Mouse (Mus musculus): ENCODE measurements around the gene Mdm1. TPM values are rescaled to one million over a fixed set of nuclear protein-coding genes. Genes with fewer than 3 reads are reported as not detected.
A peak's percentile ranks its signal among the peaks of the same experiment; 100 is the strongest.

The Mdm1 gene
- polyA plus RNA-seq, 1 experiment from 2014 or later, result 20.7 TPM

- Histone ChIP-seq H3K4me1 (peaks cover 6% of the 10 kb centered on the region), H3K36me3 (no peaks in the 10 kb centered on the region), H3K4me2 (no peak overlapping the region), H3K4me3 (no peak overlapping the region), H3K9ac (no peak overlapping the region), H3K27ac (no peak overlapping the region), H3K9me3 (no peaks in the 10 kb centered on the region), H3K27me3 (peaks cover 13% of the 10 kb centered on the region; the same call in 1 of the 2 replicates)
- 78% methylated on average over 25 of the region's 25 CpGs for WGBS
- ATAC-seq (ENCODE audit: insufficient number of reproducible peaks, low FRiP score, low TSS enrichment, low read depth), result no peak
These were observed 15.7 kb upstream of the Mdm1 start for GRCm38 (mm10) chr10:118125776-118126445.

DNA sequence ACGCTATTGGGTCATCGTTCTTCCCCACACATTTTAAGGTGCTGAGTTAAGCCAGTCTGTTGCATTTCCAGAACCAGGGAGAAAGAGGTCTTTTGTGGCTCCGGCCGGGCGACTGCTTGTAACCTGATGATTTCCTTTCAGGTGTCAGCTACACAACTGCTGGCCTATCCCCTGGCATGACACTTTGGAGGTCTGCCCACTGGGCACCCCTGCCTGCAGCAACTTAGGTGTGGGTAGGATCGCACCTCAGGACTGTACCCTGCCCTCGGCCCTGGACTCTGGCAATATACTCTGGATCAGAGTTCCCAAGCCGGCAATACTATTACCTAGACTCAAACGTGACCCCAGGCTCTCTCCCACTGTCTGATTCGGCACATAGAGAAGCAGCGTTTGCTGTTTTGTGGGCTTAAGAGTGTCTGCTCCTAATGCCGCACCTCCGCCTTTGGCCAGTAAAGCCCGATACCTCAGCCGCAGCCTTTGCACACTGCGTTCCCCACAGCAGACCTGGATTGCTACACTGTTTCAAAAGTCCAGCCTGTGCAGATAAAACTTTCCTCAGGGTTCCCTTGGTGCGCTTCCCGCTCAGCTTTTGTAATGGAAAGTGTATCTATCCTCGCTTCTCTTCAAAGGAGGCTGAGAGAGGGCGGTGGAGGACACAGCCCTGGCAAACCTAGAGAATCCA, 12.5 kb upstream of the Mdm1 start:
- no peaks in the 10 kb centered on the region for H3K9me3 ChIP-seq
- no peaks in the 10 kb centered on the region for H3K4me1 ChIP-seq
- no peak overlapping the region for H3K27ac ChIP-seq
- H3K4me2 ChIP-seq, result no peak overlapping the region
- peaks cover 13% of the 10 kb centered on the region; the same call in 1 of the 2 replicates for H3K27me3 ChIP-seq
- no peak overlapping the region for H3K4me3 ChIP-seq
- H3K36me3 ChIP-seq, result no peaks in the 10 kb centered on the region
- H3K9ac ChIP-seq, result no peak overlapping the region
- no peak for ATAC-seq (ENCODE audit: insufficient number of reproducible peaks, low FRiP score, low TSS enrichment, low read depth)
- 51% methylated on average over 20 of the region's 20 CpGs for WGBS

DNA sequence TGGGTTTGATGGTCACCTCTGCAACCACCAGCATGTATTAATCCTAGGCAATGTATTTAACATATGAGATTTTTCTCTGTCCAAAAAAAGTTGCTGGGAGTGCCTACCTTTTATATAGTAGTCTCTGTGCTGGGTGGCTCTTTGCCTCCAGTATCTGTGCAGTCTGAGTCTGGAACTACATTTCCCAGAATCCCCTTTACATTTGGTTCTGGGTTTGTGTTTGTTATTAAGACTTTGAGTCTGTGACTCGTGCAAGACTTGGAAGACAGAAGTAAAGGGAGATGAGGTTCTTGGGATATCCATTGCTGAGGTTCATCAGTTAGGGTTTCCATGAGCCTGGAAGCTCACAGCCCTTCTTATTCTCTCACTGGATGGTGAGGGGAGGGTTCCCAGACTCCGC, 11.6 kb upstream of the Mdm1 start:
- no peaks in the 10 kb centered on the region for H3K36me3 ChIP-seq
- ATAC-seq (ENCODE audit: insufficient number of reproducible peaks, low FRiP score, low TSS enrichment, low read depth), result no peak
- 49% methylated on average over 2 of the region's 2 CpGs for WGBS

DNA sequence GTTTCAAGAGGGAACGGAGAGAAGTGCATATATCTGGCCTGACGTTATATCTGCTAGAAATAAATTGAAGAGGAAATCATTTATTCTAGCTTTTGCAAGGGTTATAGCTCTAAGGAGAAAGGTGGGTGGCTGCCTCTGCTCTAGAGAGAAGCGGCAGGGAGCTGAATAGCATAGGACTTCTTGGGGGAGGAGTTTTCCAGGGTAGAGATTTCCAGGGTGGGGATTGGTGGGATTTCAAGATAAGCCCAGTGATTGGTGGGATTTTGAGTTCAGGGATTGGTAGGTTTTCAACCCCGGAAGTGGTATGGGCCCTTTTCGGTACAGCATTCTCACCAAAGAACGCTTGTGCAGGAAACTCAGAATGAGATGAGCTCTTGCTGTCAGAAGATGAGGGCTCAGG, 8.6 kb upstream of the Mdm1 start:
- 66% methylated on average over 6 of the region's 6 CpGs for WGBS
- no peak for ATAC-seq (ENCODE audit: insufficient number of reproducible peaks, low FRiP score, low TSS enrichment, low read depth)
- Histone ChIP-seq H3K9me3 (no peaks in the 10 kb centered on the region), H3K9ac (no peak overlapping the region), H3K27me3 (peaks cover 13% of the 10 kb centered on the region; the same call in 1 of the 2 replicates), H3K4me1 (no peaks in the 10 kb centered on the region), H3K27ac (no peak overlapping the region), H3K36me3 (no peaks in the 10 kb centered on the region), H3K4me3 (no peak overlapping the region), H3K4me2 (no peak overlapping the region)

More for the DNA sequence above, 11.6 kb upstream of the Mdm1 start:
- Histone ChIP-seq H3K27me3 (peaks cover 13% of the 10 kb centered on the region; the same call in 1 of the 2 replicates), H3K27ac (no peak overlapping the region), H3K4me3 (no peak overlapping the region), H3K4me1 (no peaks in the 10 kb centered on the region), H3K9me3 (no peaks in the 10 kb centered on the region), H3K4me2 (no peak overlapping the region), H3K9ac (no peak overlapping the region)

DNA sequence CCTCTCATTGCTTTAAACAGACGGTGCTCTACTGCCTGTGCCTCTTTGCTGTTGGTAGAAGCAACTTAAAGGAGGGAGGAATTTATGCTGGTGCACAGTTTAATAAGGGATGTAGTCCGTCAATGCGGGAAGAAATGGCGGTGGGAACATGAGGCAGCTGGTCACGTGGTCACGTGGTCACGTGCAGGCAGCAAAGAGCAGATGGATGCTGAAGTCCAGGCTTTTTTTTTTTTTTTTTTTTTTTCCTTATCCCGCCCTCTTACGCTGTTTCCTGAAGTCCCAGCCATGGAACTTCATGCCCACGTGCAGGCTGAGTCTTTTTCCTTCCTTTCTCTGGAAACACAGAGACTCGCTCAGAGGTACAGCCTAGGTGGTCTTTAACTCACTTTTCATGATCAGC, 3.1 kb upstream of the Mdm1 start:
- H3K27me3 ChIP-seq, result no peaks in the 10 kb centered on the region
- 88% methylated on average over 11 of the region's 11 CpGs for WGBS
- H3K36me3 ChIP-seq, result no peaks in the 10 kb centered on the region
- peaks cover 13% of the 10 kb centered on the region; the same call in 1 of the 2 replicates for H3K4me1 ChIP-seq
- H3K9ac ChIP-seq, result no peak overlapping the region
- no peak overlapping the region for H3K4me2 ChIP-seq
- no peak for ATAC-seq (ENCODE audit: insufficient number of reproducible peaks, low FRiP score, low TSS enrichment, low read depth)
- H3K27ac ChIP-seq, result no peak overlapping the region
- no peaks in the 10 kb centered on the region for H3K9me3 ChIP-seq
- no peak overlapping the region for H3K4me3 ChIP-seq

GRCm38 (mm10) chr10:118139837-118140570, 1.6 kb upstream of the Mdm1 start:
- ATAC-seq (ENCODE audit: insufficient number of reproducible peaks, low FRiP score, low TSS enrichment, low read depth), result no peak
- WGBS, result 82% methylated on average over 8 of the region's 8 CpGs
- peaks cover 13% of the 10 kb centered on the region; the same call in 1 of the 2 replicates for H3K4me1 ChIP-seq
- H3K36me3 ChIP-seq, result no peaks in the 10 kb centered on the region; the same call in 1 of the 2 replicates
- H3K27me3 ChIP-seq, result no peaks in the 10 kb centered on the region
- H3K27ac ChIP-seq, result no peak overlapping the region
- H3K9ac ChIP-seq, result no peak overlapping the region
- no peak overlapping the region for H3K4me3 ChIP-seq
- H3K9me3 ChIP-seq, result no peaks in the 10 kb centered on the region
- no peak overlapping the region for H3K4me2 ChIP-seq

- Histone ChIP-seq H3K27me3 (no peaks in the 10 kb centered on the region), H3K9ac (peak overlapping the region; percentile 58), H3K27ac (no peak overlapping the region), H3K36me3 (peaks cover 10% of the 10 kb centered on the region), H3K4me2 (peak overlapping the region; percentile 81), H3K4me1 (peaks cover 13% of the 10 kb centered on the region; the same call in 1 of the 2 replicates), H3K9me3 (no peaks in the 10 kb centered on the region), H3K4me3 (peak overlapping the region; percentile 88)
- WGBS, result 2% methylated on average over 53 of the region's 53 CpGs
- ATAC-seq (ENCODE audit: insufficient number of reproducible peaks, low FRiP score, low TSS enrichment, low read depth), result peak; percentile 69
These were observed 532 bp downstream of the Mdm1 start for GRCm38 (mm10) chr10:118141884-118142801.

- Histone ChIP-seq H3K27ac (no peak overlapping the region), H3K27me3 (no peaks in the 10 kb centered on the region), H3K36me3 (peaks cover 17% of the 10 kb centered on the region), H3K4me3 (no peak overlapping the region), H3K9ac (no peak overlapping the region), H3K9me3 (no peaks in the 10 kb centered on the region), H3K4me2 (no peak overlapping the region), H3K4me1 (no peaks in the 10 kb centered on the region)
- no peak for ATAC-seq (ENCODE audit: insufficient number of reproducible peaks, low FRiP score, low TSS enrichment, low read depth)
- 80% methylated on average over 5 of the region's 5 CpGs for WGBS
These were observed 7.8 kb downstream of the Mdm1 start for GRCm38 (mm10) chr10:118149381-118149780.

GRCm38 (mm10) chr10:118150866-118151265, 9.3 kb downstream of the Mdm1 start:
- H3K9ac ChIP-seq, result no peak overlapping the region
- ATAC-seq (ENCODE audit: insufficient number of reproducible peaks, low FRiP score, low TSS enrichment, low read depth), result no peak
- H3K36me3 ChIP-seq, result peaks cover 18% of the 10 kb centered on the region
- H3K27me3 ChIP-seq, result no peaks in the 10 kb centered on the region
- no peaks in the 10 kb centered on the region for H3K9me3 ChIP-seq
- H3K27ac ChIP-seq, result no peak overlapping the region
- H3K4me3 ChIP-seq, result no peak overlapping the region
- H3K4me1 ChIP-seq, result no peaks in the 10 kb centered on the region
- no peak overlapping the region for H3K4me2 ChIP-seq
- WGBS, result 76% methylated on average over 9 of the region's 9 CpGs

GRCm38 (mm10) chr10:118155932-118156331, 14.3 kb downstream of the Mdm1 start:
- Histone ChIP-seq H3K9me3 (no peaks in the 10 kb centered on the region), H3K36me3 (peaks cover 31% of the 10 kb centered on the region), H3K27me3 (no peaks in the 10 kb centered on the region), H3K4me1 (no peaks in the 10 kb centered on the region), H3K4me3 (no peak overlapping the region), H3K4me2 (no peak overlapping the region), H3K9ac (no peak overlapping the region), H3K27ac (no peak overlapping the region)
- no peak for ATAC-seq (ENCODE audit: insufficient number of reproducible peaks, low FRiP score, low TSS enrichment, low read depth)

- Histone ChIP-seq H3K4me3 (no peak overlapping the region), H3K9ac (no peak overlapping the region), H3K36me3 (peaks cover 50% of the 10 kb centered on the region), H3K27ac (no peak overlapping the region), H3K4me1 (no peaks in the 10 kb centered on the region), H3K9me3 (no peaks in the 10 kb centered on the region), H3K4me2 (no peak overlapping the region), H3K27me3 (no peaks in the 10 kb centered on the region)
- WGBS, result 73% methylated on average over 2 of the region's 2 CpGs
- ATAC-seq (ENCODE audit: insufficient number of reproducible peaks, low FRiP score, low TSS enrichment, low read depth), result no peak
These were observed 19.5 kb downstream of the Mdm1 start for GRCm38 (mm10) chr10:118161131-118161530.
